Mouse (Mus musculus): Measurements from ENCODE around the gene Acadvl. TPM values are rescaled to one million over a fixed set of nuclear protein-coding genes. Genes with fewer than 3 reads are reported as not detected.

The Acadvl gene
- 82.7 TPM for polyA plus RNA-seq (2014; fragmentation: Illumina TruSeq; extraction: RNeasy Lipid Tissue Mini Kit (QIAGEN cat#74804); ENCODE audit: insufficient read depth, low read depth, low replicate concordance)

DNA sequence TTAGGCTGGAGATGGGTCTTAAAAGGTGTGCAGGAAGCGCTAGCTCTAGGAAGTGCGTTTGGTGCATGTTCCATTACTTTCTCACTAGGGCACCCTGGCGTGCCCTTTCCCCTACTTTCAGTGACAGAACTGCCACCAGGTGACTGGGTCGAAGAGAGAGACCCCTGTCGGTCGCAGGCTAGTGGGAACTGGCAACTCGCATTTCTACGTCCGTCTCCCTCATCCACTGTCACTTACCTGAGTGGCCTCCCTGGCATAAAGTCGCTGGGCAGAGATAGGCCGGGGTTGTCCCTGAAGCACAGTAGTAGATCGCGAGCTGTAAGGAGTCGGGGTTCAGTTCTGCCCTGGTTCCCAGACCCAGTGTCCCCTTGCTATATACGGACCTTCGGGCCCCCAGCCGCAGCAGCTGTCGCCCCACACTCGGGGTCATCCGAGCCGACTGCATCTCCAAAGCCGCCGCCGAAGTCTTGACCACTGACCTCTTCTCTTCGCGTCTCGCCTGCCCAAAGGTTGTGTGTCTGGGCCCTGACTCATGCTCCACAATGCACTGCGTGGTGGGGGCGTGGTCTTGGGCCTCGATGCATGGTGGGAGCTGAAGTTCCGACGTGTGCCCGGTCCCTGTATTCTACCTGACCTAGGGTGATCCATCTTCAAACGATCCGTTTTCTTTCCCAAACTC is at the start of gene Acadvl:
TSS of gene Acadvl (minus strand) at position 532 of the 679 bp plus-strand sequence.

DNA sequence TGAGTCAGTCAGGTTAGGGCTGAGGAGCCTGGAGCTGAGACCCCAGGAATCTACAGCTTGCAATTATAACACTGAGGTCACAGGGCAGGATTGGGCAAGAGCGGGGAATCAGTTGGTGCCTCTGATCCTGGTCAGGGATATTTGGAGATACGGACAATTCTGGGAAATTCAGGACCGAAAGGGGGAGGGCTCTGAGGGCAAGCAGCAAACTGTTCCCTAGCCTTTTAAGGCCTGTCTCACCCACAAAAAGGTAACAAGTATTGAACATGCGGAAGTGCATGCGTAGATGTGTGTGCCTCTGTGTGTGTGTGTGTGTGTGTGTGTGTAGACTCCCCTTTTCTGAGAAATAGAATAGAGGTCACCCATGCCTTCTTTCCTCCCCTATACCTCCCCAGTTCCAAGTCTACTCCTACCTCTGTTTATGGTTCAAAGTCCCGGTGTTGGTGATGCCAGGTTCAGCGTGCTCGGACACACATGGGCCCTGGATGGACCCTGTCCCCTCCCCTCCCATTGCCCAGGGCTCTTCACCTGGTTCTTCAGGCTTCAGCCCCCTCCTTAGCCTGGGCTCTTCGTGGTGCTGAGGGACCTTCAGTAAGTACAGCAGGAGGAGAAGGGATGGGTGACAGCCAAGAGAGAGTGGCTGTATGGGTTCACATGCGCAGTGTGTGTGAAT is 38.8 kb upstream of the Acadvl start, which contains the start of gene Asgr1:
TSS of gene Asgr1 (plus strand) at position 188 of the 673 bp plus-strand sequence.

DNA sequence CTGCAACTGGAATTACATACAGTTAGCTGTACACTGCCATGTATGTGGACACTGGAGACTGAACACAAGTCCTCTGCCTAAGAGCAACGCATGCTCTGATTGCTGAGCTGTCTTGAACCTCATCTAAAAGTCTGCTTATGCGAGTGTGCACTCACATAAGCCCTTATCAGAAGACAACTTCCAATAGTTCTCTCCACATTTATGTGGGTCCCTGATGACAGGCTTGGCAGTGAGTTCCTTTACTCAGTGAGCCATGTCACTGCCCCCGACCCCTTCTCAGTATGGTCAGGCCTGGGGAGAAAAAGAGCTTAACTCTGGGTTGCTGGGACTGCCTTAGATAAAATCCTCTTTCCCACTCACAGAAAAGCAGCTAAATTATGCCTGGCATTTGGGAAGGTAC is 1.5 kb upstream of the Acadvl start, which contains the start of gene Dlg4:
TSS of gene Dlg4 (plus strand) at position 274 of the 400 bp plus-strand sequence.

DNA sequence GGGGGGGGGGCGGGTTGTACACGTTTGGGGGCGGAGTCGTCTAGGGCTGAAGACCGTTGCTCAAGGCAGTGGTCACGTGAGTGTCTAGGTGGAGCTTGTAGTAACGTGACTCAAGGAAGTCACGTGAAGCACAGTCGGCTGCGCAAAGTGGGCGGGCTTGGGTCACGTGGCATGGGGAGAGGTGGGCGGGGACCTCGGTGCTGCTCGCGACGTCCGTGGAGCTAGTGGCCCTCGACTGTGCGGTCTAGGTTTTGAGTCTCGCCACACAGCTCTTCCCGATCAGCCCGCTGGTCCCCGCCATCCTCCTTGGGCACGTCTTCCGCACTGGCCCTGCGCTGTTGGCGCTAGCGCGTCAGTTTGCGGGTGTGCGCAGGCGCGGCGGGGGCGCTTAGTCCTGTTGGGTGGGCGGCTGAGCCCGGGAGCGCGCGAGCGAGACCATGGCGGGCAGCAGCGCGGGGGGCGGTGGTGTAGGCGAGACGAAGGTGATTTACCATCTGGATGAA is 14.8 kb downstream of the Acadvl start, which contains the start of gene Dvl2:
TSS of gene Dvl2 (plus strand) at position 200 of the 503 bp plus-strand sequence.

GRCm38 (mm10) chr11:69995391-69995960 is 19.7 kb downstream of the Acadvl start, which contains the start of gene Phf23:
Phf23 (plus strand) TSS chr11:69995777.

DNA sequence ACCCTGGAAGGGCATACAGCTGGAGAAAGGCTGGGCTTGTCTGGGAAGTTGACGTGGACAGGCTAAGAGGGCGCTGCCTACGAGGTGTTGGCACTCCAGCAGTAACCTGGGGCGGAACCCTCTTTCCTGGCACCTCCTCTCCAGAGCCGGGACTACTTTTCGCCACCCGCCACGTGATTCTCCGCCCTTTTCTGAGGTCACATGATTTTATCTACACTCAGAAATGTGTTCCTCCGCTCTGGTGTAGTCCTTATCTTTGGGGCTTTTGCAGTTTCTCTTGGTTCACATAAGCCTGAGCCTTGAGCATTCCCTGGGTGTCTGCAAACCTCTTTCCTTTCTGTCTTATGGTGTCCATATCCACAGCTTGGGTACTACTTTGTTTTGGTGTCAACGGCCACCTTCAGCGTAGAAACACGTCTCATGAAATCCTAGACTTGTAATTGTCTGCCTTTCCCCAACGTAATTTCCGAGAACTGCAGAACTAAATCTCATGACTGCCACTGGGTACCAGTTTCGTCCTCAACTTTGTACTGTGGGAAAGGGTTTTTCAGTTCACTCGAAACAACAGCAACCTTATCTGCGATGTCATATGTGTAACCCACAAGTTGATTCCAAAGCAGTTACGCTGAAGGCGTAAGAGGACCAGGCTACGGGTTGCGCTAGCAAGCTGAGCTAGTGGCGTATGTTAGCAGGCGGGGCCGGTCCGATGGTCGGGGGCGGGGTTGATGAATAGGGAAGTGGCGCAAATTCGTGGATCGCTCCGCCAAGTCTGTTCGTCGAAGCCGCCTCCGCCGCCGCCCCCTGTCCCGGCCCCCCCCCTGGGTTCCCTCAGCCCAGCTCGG is 24.1 kb downstream of the Acadvl start, which contains the start of gene Gabarap:
TSS of gene Gabarap (plus strand) at position 294 of the 842 bp plus-strand sequence.

GRCm38 (mm10) chr11:69982225-69982624 is 33.0 kb downstream of the Acadvl start, which contains the start of gene Elp5:
Elp5 (minus strand) TSS chr11:69982517.

GRCm38 (mm10) chr11:69981141-69981762 is 34.0 kb downstream of the Acadvl start, which contains the start of gene Ctdnep1:
Ctdnep1 (plus strand) TSS chr11:69981156.

DNA sequence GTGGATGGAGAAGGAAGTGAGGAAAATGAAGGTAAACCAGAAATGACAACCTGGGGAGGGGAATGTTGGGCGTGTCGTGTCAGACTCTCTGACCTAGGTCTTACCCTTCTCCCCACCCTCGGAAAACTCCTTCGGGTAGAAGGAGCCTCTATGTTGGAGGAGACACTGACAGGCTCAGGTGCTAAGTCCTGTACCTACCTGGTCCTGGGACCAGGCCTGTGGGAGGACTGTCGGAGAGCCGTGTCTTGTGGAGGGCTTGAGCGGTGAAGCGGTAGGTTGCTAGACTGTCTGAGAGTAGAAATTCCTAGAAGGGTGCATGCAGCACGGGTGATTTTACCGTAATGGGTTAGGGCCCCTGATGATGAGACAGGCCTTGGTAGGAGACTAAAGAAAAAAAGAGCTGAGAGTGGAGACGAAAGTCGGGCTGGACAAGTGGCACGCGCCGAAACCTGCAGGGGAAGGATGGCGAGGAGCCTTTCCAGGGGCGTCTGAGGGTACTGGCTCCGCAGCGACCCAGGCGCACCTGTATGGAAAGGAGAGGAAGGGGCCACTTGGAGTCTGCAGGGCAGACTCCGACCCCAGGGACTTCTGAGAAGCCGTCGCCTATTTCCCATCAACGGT is 50.5 kb downstream of the Acadvl start, which contains the start of gene Cldn7:
TSS of gene Cldn7 (plus strand) at position 130 of the 621 bp plus-strand sequence.

Other genes with a start within 250 kb of the Acadvl start
- 25.6 TPM for gene Zbtb4, start 249.5 kb downstream of the Acadvl start, polyA plus RNA-seq (2014; fragmentation: Illumina TruSeq; extraction: RNeasy Lipid Tissue Mini Kit (QIAGEN cat#74804); ENCODE audit: insufficient read depth, low read depth, low replicate concordance)
- gene Chrnb1, start 219.5 kb downstream of the Acadvl start, polyA plus RNA-seq (2014; fragmentation: Illumina TruSeq; extraction: RNeasy Lipid Tissue Mini Kit (QIAGEN cat#74804); ENCODE audit: insufficient read depth, low read depth, low replicate concordance), result 10.1 TPM
- gene Fgf11, start 213.6 kb downstream of the Acadvl start, polyA plus RNA-seq (2014; fragmentation: Illumina TruSeq; extraction: RNeasy Lipid Tissue Mini Kit (QIAGEN cat#74804); ENCODE audit: insufficient read depth, low read depth, low replicate concordance), result 3.4 TPM
- 4.9 TPM for gene Tmem102, start 209.8 kb downstream of the Acadvl start, polyA plus RNA-seq (2014; fragmentation: Illumina TruSeq; extraction: RNeasy Lipid Tissue Mini Kit (QIAGEN cat#74804); ENCODE audit: insufficient read depth, low read depth, low replicate concordance)
- gene Gm39566, start 200.1 kb downstream of the Acadvl start, polyA plus RNA-seq (2014; fragmentation: Illumina TruSeq; extraction: RNeasy Lipid Tissue Mini Kit (QIAGEN cat#74804); ENCODE audit: insufficient read depth, low read depth, low replicate concordance), result not detected
- gene Spem2, start 196.9 kb downstream of the Acadvl start, polyA plus RNA-seq (2014; fragmentation: Illumina TruSeq; extraction: RNeasy Lipid Tissue Mini Kit (QIAGEN cat#74804); ENCODE audit: insufficient read depth, low read depth, low replicate concordance), result not detected
- not detected for gene Spem1, start 193.2 kb downstream of the Acadvl start, polyA plus RNA-seq (2014; fragmentation: Illumina TruSeq; extraction: RNeasy Lipid Tissue Mini Kit (QIAGEN cat#74804); ENCODE audit: insufficient read depth, low read depth, low replicate concordance)
- gene Nlgn2, start 177.6 kb downstream of the Acadvl start, polyA plus RNA-seq (2014; fragmentation: Illumina TruSeq; extraction: RNeasy Lipid Tissue Mini Kit (QIAGEN cat#74804); ENCODE audit: insufficient read depth, low read depth, low replicate concordance), result 5.3 TPM
- gene Tmem256, start 176.9 kb downstream of the Acadvl start, polyA plus RNA-seq (2014; fragmentation: Illumina TruSeq; extraction: RNeasy Lipid Tissue Mini Kit (QIAGEN cat#74804); ENCODE audit: insufficient read depth, low read depth, low replicate concordance), result 375 TPM
- 65.1 TPM for gene Plscr3, start 169.0 kb downstream of the Acadvl start, polyA plus RNA-seq (2014; fragmentation: Illumina TruSeq; extraction: RNeasy Lipid Tissue Mini Kit (QIAGEN cat#74804); ENCODE audit: insufficient read depth, low read depth, low replicate concordance)
- gene Tnk1, start 156.7 kb downstream of the Acadvl start, polyA plus RNA-seq (2014; fragmentation: Illumina TruSeq; extraction: RNeasy Lipid Tissue Mini Kit (QIAGEN cat#74804); ENCODE audit: insufficient read depth, low read depth, low replicate concordance), result 5.1 TPM
- gene Tmem95, start 137.4 kb downstream of the Acadvl start, polyA plus RNA-seq (2014; fragmentation: Illumina TruSeq; extraction: RNeasy Lipid Tissue Mini Kit (QIAGEN cat#74804); ENCODE audit: insufficient read depth, low read depth, low replicate concordance), result not detected
- 11.2 TPM for gene Kctd11, start 134.0 kb downstream of the Acadvl start, polyA plus RNA-seq (2014; fragmentation: Illumina TruSeq; extraction: RNeasy Lipid Tissue Mini Kit (QIAGEN cat#74804); ENCODE audit: insufficient read depth, low read depth, low replicate concordance)
- 9.7 TPM for gene Acap1, start 119.9 kb downstream of the Acadvl start, polyA plus RNA-seq (2014; fragmentation: Illumina TruSeq; extraction: RNeasy Lipid Tissue Mini Kit (QIAGEN cat#74804); ENCODE audit: insufficient read depth, low read depth, low replicate concordance)
- 0.77 TPM for gene 2810408A11Rik, start 114.4 kb downstream of the Acadvl start, polyA plus RNA-seq (2014; fragmentation: Illumina TruSeq; extraction: RNeasy Lipid Tissue Mini Kit (QIAGEN cat#74804); ENCODE audit: insufficient read depth, low read depth, low replicate concordance)
- gene Neurl4, start 114.3 kb downstream of the Acadvl start, polyA plus RNA-seq (2014; fragmentation: Illumina TruSeq; extraction: RNeasy Lipid Tissue Mini Kit (QIAGEN cat#74804); ENCODE audit: insufficient read depth, low read depth, low replicate concordance), result 9.9 TPM
- gene Gps2, start 101.5 kb downstream of the Acadvl start, polyA plus RNA-seq (2014; fragmentation: Illumina TruSeq; extraction: RNeasy Lipid Tissue Mini Kit (QIAGEN cat#74804); ENCODE audit: insufficient read depth, low read depth, low replicate concordance), result 43.0 TPM
- gene Eif5a, start 93.5 kb downstream of the Acadvl start, polyA plus RNA-seq (2014; fragmentation: Illumina TruSeq; extraction: RNeasy Lipid Tissue Mini Kit (QIAGEN cat#74804); ENCODE audit: insufficient read depth, low read depth, low replicate concordance), result 466 TPM
- 1.3 TPM for gene Ybx2, start 79.6 kb downstream of the Acadvl start, polyA plus RNA-seq (2014; fragmentation: Illumina TruSeq; extraction: RNeasy Lipid Tissue Mini Kit (QIAGEN cat#74804); ENCODE audit: insufficient read depth, low read depth, low replicate concordance)
- 8.1 TPM for gene Slc2a4, start 67.2 kb downstream of the Acadvl start, polyA plus RNA-seq (2014; fragmentation: Illumina TruSeq; extraction: RNeasy Lipid Tissue Mini Kit (QIAGEN cat#74804); ENCODE audit: insufficient read depth, low read depth, low replicate concordance)
- gene Cldn7, start 50.6 kb downstream of the Acadvl start, polyA plus RNA-seq (2014; fragmentation: Illumina TruSeq; extraction: RNeasy Lipid Tissue Mini Kit (QIAGEN cat#74804); ENCODE audit: insufficient read depth, low read depth, low replicate concordance), result 60.8 TPM
- gene Ctdnep1, start 34.3 kb downstream of the Acadvl start, polyA plus RNA-seq (2014; fragmentation: Illumina TruSeq; extraction: RNeasy Lipid Tissue Mini Kit (QIAGEN cat#74804); ENCODE audit: insufficient read depth, low read depth, low replicate concordance), result 86.4 TPM
- 40.7 TPM for gene Elp5, start 32.9 kb downstream of the Acadvl start, polyA plus RNA-seq (2014; fragmentation: Illumina TruSeq; extraction: RNeasy Lipid Tissue Mini Kit (QIAGEN cat#74804); ENCODE audit: insufficient read depth, low read depth, low replicate concordance)
- gene Gabarap, start 24.3 kb downstream of the Acadvl start, polyA plus RNA-seq (2014; fragmentation: Illumina TruSeq; extraction: RNeasy Lipid Tissue Mini Kit (QIAGEN cat#74804); ENCODE audit: insufficient read depth, low read depth, low replicate concordance), result 466 TPM
- 39.5 TPM for gene Phf23, start 19.6 kb downstream of the Acadvl start, polyA plus RNA-seq (2014; fragmentation: Illumina TruSeq; extraction: RNeasy Lipid Tissue Mini Kit (QIAGEN cat#74804); ENCODE audit: insufficient read depth, low read depth, low replicate concordance)
- gene Dvl2, start 14.8 kb downstream of the Acadvl start, polyA plus RNA-seq (2014; fragmentation: Illumina TruSeq; extraction: RNeasy Lipid Tissue Mini Kit (QIAGEN cat#74804); ENCODE audit: insufficient read depth, low read depth, low replicate concordance), result 6.0 TPM
- gene Dlg4, start 1.5 kb upstream of the Acadvl start, polyA plus RNA-seq (2014; fragmentation: Illumina TruSeq; extraction: RNeasy Lipid Tissue Mini Kit (QIAGEN cat#74804); ENCODE audit: insufficient read depth, low read depth, low replicate concordance), result 7.3 TPM
- 13.1 TPM for gene Asgr1, start 38.7 kb upstream of the Acadvl start, polyA plus RNA-seq (2014; fragmentation: Illumina TruSeq; extraction: RNeasy Lipid Tissue Mini Kit (QIAGEN cat#74804); ENCODE audit: insufficient read depth, low read depth, low replicate concordance)
- 0.41 TPM for gene Asgr2, start 77.2 kb upstream of the Acadvl start, polyA plus RNA-seq (2014; fragmentation: Illumina TruSeq; extraction: RNeasy Lipid Tissue Mini Kit (QIAGEN cat#74804); ENCODE audit: insufficient read depth, low read depth, low replicate concordance)
- gene Mgl2, start 114.9 kb upstream of the Acadvl start, polyA plus RNA-seq (2014; fragmentation: Illumina TruSeq; extraction: RNeasy Lipid Tissue Mini Kit (QIAGEN cat#74804); ENCODE audit: insufficient read depth, low read depth, low replicate concordance), result 26.9 TPM
- gene Clec10a, start 140.8 kb upstream of the Acadvl start, polyA plus RNA-seq (2014; fragmentation: Illumina TruSeq; extraction: RNeasy Lipid Tissue Mini Kit (QIAGEN cat#74804); ENCODE audit: insufficient read depth, low read depth, low replicate concordance), result 14.5 TPM
- 54.5 TPM for gene Slc16a11, start 197.3 kb upstream of the Acadvl start, polyA plus RNA-seq (2014; fragmentation: Illumina TruSeq; extraction: RNeasy Lipid Tissue Mini Kit (QIAGEN cat#74804); ENCODE audit: insufficient read depth, low read depth, low replicate concordance)
- gene Slc16a13, start 205.7 kb upstream of the Acadvl start, polyA plus RNA-seq (2014; fragmentation: Illumina TruSeq; extraction: RNeasy Lipid Tissue Mini Kit (QIAGEN cat#74804); ENCODE audit: insufficient read depth, low read depth, low replicate concordance), result 4.1 TPM
- gene Bcl6b, start 214.4 kb upstream of the Acadvl start, polyA plus RNA-seq (2014; fragmentation: Illumina TruSeq; extraction: RNeasy Lipid Tissue Mini Kit (QIAGEN cat#74804); ENCODE audit: insufficient read depth, low read depth, low replicate concordance), result 15.8 TPM
- 69.1 TPM for gene 0610010K14Rik, start 222.5 kb upstream of the Acadvl start, polyA plus RNA-seq (2014; fragmentation: Illumina TruSeq; extraction: RNeasy Lipid Tissue Mini Kit (QIAGEN cat#74804); ENCODE audit: insufficient read depth, low read depth, low replicate concordance)
- gene Gm21988, start 224.4 kb upstream of the Acadvl start, polyA plus RNA-seq (2014; fragmentation: Illumina TruSeq; extraction: RNeasy Lipid Tissue Mini Kit (QIAGEN cat#74804); ENCODE audit: insufficient read depth, low read depth, low replicate concordance), result 8.1 TPM
- gene Rnasek, start 224.4 kb upstream of the Acadvl start, polyA plus RNA-seq (2014; fragmentation: Illumina TruSeq; extraction: RNeasy Lipid Tissue Mini Kit (QIAGEN cat#74804); ENCODE audit: insufficient read depth, low read depth, low replicate concordance), result 203 TPM
- 2.8 TPM for gene Alox12, start 239.9 kb upstream of the Acadvl start, polyA plus RNA-seq (2014; fragmentation: Illumina TruSeq; extraction: RNeasy Lipid Tissue Mini Kit (QIAGEN cat#74804); ENCODE audit: insufficient read depth, low read depth, low replicate concordance)

Data from lung, adult 10 weeks (tissue).